Mouse (Mus musculus) brown adipose tissue, adult 24 weeks (tissue): ENCODE data around the gene Grk5. TPM values are rescaled to one million over a fixed set of nuclear protein-coding genes. Genes with fewer than 3 reads are reported as not detected.
A peak's percentile ranks its signal among the peaks of the same experiment; 100 is the strongest.

Source experiments
- H3K27ac ChIP-seq: fragments of 200-500 bp; replicated peaks from 2 replicates; pipeline ENCODE4 v1.5.1; 2012; ENCODE audit warnings: low read depth, mild to moderate bottlenecking, low read length
- H3K4me1 ChIP-seq: fragments of 200-500 bp; 2 replicates; pipeline ENCODE4 v1.6.1; 2012; ENCODE audit warnings: low read length, mixed read lengths; ENCODE audit not compliant: control insufficient read depth, insufficient read depth, insufficient read length
- H3K4me3 ChIP-seq: fragments of 200-500 bp; 2 replicates; pipeline ENCODE4 v1.5.1; 2012; ENCODE audit warnings: low read depth, mild to moderate bottlenecking, low read length, moderate library complexity; ENCODE audit not compliant: insufficient read depth
- polyA plus RNA-seq: library from polyadenylated mRNA; stranded (reverse); fragments of >200 nt; gene quantifications from 2 replicates; pipeline ENCODE4 v1.2.4, GENCODE M21; 2012; ENCODE audit not compliant: missing spikeins, insufficient read depth, insufficient read length

The Grk5 gene
- polyA plus RNA-seq, 1 experiment: 16.7 TPM

GRCm38 (mm10) chr19:60945801-60946311, 56.3 kb downstream of the Grk5 start:
- H3K4me1 ChIP-seq: peaks cover 36% of the 10 kb centered on the region
- peak overlapping the region; percentile 92 for H3K27ac ChIP-seq
- H3K4me3 ChIP-seq: no peak overlapping the region

- no peak overlapping the region for H3K4me3 ChIP-seq
- H3K27ac ChIP-seq: peak overlapping the region; percentile 92
- peaks cover 35% of the 10 kb centered on the region for H3K4me1 ChIP-seq
These were observed 57.1 kb downstream of the Grk5 start for GRCm38 (mm10) chr19:60946656-60947055.

GRCm38 (mm10) chr19:60948996-60949395, 59.4 kb downstream of the Grk5 start:
- peak overlapping the region; percentile 78 for H3K27ac ChIP-seq

DNA sequence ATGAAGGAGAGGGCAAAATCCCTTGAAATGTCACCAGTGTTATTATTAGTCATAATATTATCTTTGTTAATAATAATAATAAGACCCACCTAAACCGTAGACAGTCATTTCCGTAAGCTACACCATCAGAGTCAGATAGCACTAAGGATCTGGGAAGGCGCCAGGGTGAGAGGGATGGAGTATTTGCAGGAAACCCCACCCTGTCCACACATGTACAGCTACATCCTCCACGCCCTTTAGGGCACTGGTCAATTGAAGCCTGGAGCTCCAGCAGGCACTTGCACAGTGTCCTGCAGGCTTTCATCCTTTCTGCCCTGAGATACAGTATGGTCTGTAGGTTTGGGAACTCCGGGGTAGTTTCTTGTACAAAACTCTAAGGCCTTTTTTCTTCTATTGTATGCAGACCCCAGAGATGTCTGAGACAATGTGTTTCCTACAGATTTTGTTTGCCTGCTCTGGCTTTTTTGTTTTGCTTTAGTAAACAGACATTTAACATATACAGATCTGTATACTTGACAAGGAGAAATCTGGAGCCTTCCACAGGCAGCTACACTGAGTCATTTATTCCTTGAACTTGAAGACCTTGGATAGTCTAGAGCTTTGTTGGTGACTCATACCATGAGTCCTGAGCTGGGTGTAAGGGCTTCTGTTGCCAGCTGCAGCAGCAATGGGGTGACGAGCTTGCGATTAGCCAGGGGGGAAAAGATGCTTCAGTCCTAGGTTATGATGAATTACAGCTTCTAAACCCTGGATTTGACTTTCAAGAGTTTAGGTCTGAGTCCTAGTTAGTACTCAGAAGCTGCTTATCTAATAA, 60.7 kb downstream of the Grk5 start:
- Histone ChIP-seq H3K4me3 (no peak overlapping the region), H3K27ac (peak overlapping the region; percentile 78), H3K4me1 (peaks cover 33% of the 10 kb centered on the region)

More at GRCm38 (mm10) chr19:60948996-60949395, 59.4 kb downstream of the Grk5 start:
- peaks cover 33% of the 10 kb centered on the region for H3K4me1 ChIP-seq
- no peak overlapping the region for H3K4me3 ChIP-seq

DNA sequence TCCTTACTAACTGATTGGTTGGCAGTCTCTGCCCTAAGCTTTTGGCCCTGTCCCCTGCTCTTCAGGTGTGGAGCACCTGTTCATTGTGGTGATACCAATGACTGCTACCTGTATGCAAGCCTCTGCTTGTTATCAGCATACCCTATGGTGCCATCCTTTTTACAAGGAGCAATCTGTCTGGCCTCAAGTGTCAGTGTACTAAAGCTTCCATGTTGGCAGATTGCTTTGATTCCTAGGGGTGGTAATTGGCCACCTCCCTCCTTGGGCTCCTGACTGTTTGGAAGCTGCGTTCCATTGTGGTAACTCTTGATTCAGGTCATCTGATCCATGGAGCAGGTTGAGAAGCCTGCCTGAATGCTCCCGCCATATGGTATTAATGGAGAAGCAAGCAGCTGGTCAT, 65.6 kb downstream of the Grk5 start:
- H3K27ac ChIP-seq: no peak overlapping the region
- no peak overlapping the region for H3K4me3 ChIP-seq
- peaks cover 25% of the 10 kb centered on the region for H3K4me1 ChIP-seq

DNA sequence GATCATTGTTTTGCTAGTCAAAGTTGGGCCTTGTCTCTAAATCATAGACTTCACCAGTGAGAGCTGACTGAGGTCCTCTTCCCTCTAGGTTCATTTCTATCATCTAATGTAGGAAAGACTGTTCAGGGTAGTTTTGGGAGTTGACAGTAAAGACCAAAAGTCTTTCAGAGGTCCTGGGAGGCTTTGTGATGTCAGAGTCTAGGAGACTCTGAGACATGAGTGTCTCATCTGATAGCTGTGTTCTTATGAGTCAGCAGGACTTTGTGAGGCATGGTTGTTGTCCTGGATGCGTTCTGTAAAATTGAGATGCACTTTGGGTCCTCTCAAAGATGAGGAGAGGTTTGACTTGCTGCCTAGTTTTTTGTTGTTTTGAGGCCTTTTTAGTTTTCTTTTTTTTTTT, 66.2 kb downstream of the Grk5 start:
- Histone ChIP-seq H3K27ac (no peak overlapping the region), H3K4me1 (peaks cover 22% of the 10 kb centered on the region), H3K4me3 (no peak overlapping the region)

GRCm38 (mm10) chr19:60956198-60956750, 66.7 kb downstream of the Grk5 start:
- H3K27ac ChIP-seq: no peak overlapping the region
- peaks cover 18% of the 10 kb centered on the region for H3K4me1 ChIP-seq
- H3K4me3 ChIP-seq: no peak overlapping the region

- H3K4me1 ChIP-seq: peaks cover 28% of the 10 kb centered on the region
- H3K27ac ChIP-seq: no peak overlapping the region
These were observed 70.2 kb downstream of the Grk5 start for GRCm38 (mm10) chr19:60959706-60960230.

GRCm38 (mm10) chr19:60962358-60963061, 73.0 kb downstream of the Grk5 start:
- Histone ChIP-seq H3K27ac (peak overlapping the region; percentile 21), H3K4me1 (peaks cover 17% of the 10 kb centered on the region; the same call in 1 of the 2 replicates), H3K4me3 (no peak overlapping the region)

More at GRCm38 (mm10) chr19:60959706-60960230, 70.2 kb downstream of the Grk5 start:
- no peak overlapping the region for H3K4me3 ChIP-seq

GRCm38 (mm10) chr19:60967909-60968308, 78.4 kb downstream of the Grk5 start:
- peaks cover 12% of the 10 kb centered on the region; the same call in 1 of the 2 replicates for H3K4me1 ChIP-seq
- no peak overlapping the region for H3K4me3 ChIP-seq
- no peak overlapping the region for H3K27ac ChIP-seq

GRCm38 (mm10) chr19:60970406-60970805, 80.9 kb downstream of the Grk5 start:
- Histone ChIP-seq H3K27ac (no peak overlapping the region), H3K4me3 (no peak overlapping the region)

DNA sequence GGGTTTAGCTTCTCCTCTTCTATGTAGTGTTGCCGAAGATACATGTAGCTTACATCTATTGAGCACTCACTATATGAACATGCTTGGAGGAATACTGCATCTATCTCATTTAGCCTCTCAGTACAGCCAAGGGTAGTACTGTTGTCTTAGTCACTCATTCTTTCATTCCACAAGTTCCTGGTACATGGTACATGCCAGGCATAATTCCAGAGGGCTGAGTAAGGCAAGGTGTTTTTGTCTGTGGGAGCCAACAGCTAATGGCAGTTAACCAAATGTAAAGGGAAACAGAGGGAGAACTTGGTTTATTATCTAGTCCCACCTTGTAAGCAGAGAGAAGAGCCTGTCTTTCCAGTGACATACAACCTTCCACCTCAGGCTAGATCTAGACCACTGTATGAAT, 82.0 kb downstream of the Grk5 start:
- H3K4me1 ChIP-seq: peaks cover 9% of the 10 kb centered on the region; the same call in 1 of the 2 replicates
- no peak overlapping the region for H3K27ac ChIP-seq
- no peak overlapping the region for H3K4me3 ChIP-seq

More at GRCm38 (mm10) chr19:60970406-60970805, 80.9 kb downstream of the Grk5 start:
- H3K4me1 ChIP-seq: peaks cover 9% of the 10 kb centered on the region; the same call in 1 of the 2 replicates

DNA sequence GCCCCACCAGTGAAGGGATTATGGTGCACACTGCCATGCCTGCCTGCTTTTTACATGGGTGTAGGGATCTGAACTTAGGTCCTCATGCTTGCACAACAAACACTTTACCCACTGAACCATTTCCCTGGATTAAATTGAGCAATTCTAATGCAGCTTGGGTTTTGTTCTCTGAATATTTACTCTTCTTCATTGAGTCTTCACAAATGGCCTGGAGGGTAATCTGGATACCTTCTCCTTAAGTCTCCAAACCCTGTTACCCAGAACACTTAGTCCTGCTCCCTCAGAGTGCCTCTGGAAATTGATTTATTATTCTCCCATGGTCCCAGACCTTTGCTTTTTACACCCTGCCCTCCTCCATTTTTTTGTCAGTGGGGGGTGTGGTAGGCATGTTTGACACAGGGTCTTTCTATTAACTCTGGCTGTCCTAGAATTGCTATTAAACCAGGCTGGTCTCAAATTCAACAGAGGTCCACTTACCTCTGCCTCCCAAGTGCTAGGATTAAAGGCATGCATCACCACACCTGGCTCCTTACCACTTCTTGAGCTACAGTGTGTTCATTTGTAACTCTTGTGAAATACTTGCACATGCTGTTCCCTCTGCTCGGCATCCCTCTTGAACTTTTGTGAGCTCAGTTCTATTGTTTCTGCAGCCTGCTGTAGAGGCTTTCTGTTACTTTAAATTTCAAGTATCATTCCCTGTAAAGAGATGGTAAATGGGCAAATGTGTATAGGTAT, 82.9 kb downstream of the Grk5 start:
- H3K27ac ChIP-seq: no peak overlapping the region
- no peak overlapping the region for H3K4me3 ChIP-seq
- peaks cover 6% of the 10 kb centered on the region; the same call in 1 of the 2 replicates for H3K4me1 ChIP-seq

- H3K27ac ChIP-seq: no peak overlapping the region
- peaks cover 6% of the 10 kb centered on the region; the same call in 1 of the 2 replicates for H3K4me1 ChIP-seq
- no peak overlapping the region for H3K4me3 ChIP-seq
These were observed 84.0 kb downstream of the Grk5 start for GRCm38 (mm10) chr19:60973508-60973907.
